Mouse (Mus musculus): ENCODE measurements around the gene 2200002D01Rik. TPM values are rescaled to one million over a fixed set of nuclear protein-coding genes. Genes with fewer than 3 reads are reported as not detected.
A peak's percentile ranks its signal among the peaks of the same experiment; 100 is the strongest.

The 2200002D01Rik gene
- total RNA-seq (2021) = 1 to 10 TPM in 1 of 2 experiments, under 1 TPM in 1; 0.31 to 1.4 TPM
- long read RNA-seq, experiment 1, partial matches to known transcripts = 1 of 2 reads
- long read RNA-seq, experiment 1, other reads (novel, unspliced or antisense) = 0 of 2 reads
- long read RNA-seq, experiment 2, partial matches to known transcripts = 1 of 3 reads
- long read RNA-seq, experiment 2, other reads (novel, unspliced or antisense) = 0 of 3 reads

- no peak for DNase-seq
These were observed at the start of gene 2200002D01Rik for GRCm38 (mm10) chr7:29248261-29248841. Gene 2200002D01Rik, minus strand, starts transcription at chr7:29248466.

- DNase-seq = peak; percentile 46
These were observed 48.7 kb upstream of the 2200002D01Rik start for GRCm38 (mm10) chr7:29296998-29297397.

GRCm38 (mm10) chr7:29295861-29296647 is 47.8 kb upstream of the 2200002D01Rik start:
- no peak for DNase-seq

GRCm38 (mm10) chr7:29294111-29294761 is 46.0 kb upstream of the 2200002D01Rik start:
- no peak for DNase-seq

GRCm38 (mm10) chr7:29293131-29294065 is 45.1 kb upstream of the 2200002D01Rik start:
- peak; percentile 48 for DNase-seq

GRCm38 (mm10) chr7:29292458-29293098 is 44.3 kb upstream of the 2200002D01Rik start:
- DNase-seq = peak; percentile 49

- no peak for DNase-seq
These were observed 43.6 kb upstream of the 2200002D01Rik start for GRCm38 (mm10) chr7:29291616-29292457.

- DNase-seq = peak; percentile 34
These were observed 42.6 kb upstream of the 2200002D01Rik start for GRCm38 (mm10) chr7:29290691-29291485.

- no peak for DNase-seq
These were observed 41.6 kb upstream of the 2200002D01Rik start for GRCm38 (mm10) chr7:29289856-29290255.

GRCm38 (mm10) chr7:29288942-29289638 is 40.8 kb upstream of the 2200002D01Rik start, which contains the start of gene Ppp1r14a:
Gene Ppp1r14a, plus strand, starts transcription at chr7:29289308.
- DNase-seq = peak; percentile 66

- DNase-seq = no peak
These were observed 39.8 kb upstream of the 2200002D01Rik start for GRCm38 (mm10) chr7:29288079-29288478.

GRCm38 (mm10) chr7:29287481-29287880 is 39.2 kb upstream of the 2200002D01Rik start:
- DNase-seq = no peak

- no peak for DNase-seq
These were observed 36.3 kb upstream of the 2200002D01Rik start for GRCm38 (mm10) chr7:29284523-29284922.

- no peak for DNase-seq
These were observed 35.6 kb upstream of the 2200002D01Rik start for GRCm38 (mm10) chr7:29283876-29284275.

GRCm38 (mm10) chr7:29282074-29282554 is 33.8 kb upstream of the 2200002D01Rik start:
- DNase-seq = peak; percentile 36

- DNase-seq = peak; percentile 24
These were observed 33.2 kb upstream of the 2200002D01Rik start, which contains the start of gene Spint2 for GRCm38 (mm10) chr7:29281201-29282073. Gene Spint2, minus strand, starts transcription at chr7:29281912.

GRCm38 (mm10) chr7:29280801-29281200 is 32.5 kb upstream of the 2200002D01Rik start:
- no peak for DNase-seq
